Mouse (Mus musculus) MEL (cell line): ENCODE results near the gene Bglap.

Experiments
- CTCF ChIP-seq, 3 experiments: IDR thresholded peaks in 2 of 3; conservative IDR thresholded peaks in 1 of 3; 2 replicates each; pipeline ENCODE4 v1.5.1; 2011 to 2012; ENCODE audit warnings: low read length in 3 of 3, low read depth in 2 of 3, mild to moderate bottlenecking in 2 of 3, improper control_type of control experiment in 1 of 3, inconsistent platforms in 1 of 3, mixed read lengths in 1 of 3, moderate library complexity in 1 of 3; ENCODE audit not compliant: control insufficient read depth in 1 of 3, insufficient read depth in 1 of 3, poor library complexity in 1 of 3, severe bottlenecking in 1 of 3
- HCFC1 ChIP-seq: IDR thresholded peaks from 2 replicates; pipeline ENCODE4 v1.6.1; 2012; ENCODE audit warnings: low read depth, mild to moderate bottlenecking, inconsistent platforms, low read length, improper control_type of control experiment, moderate library complexity
- KAT2A ChIP-seq: conservative IDR thresholded peaks from 2 replicates; pipeline ENCODE4 v1.6.1; 2012; ENCODE audit warnings: low read depth, low read length, improper control_type of control experiment, inconsistent platforms
- MEF2A ChIP-seq: IDR thresholded peaks from 2 replicates; pipeline ENCODE4 v1.6.1; 2014; ENCODE audit warnings: low read depth, mild to moderate bottlenecking, inconsistent platforms, low read length, improper control_type of control experiment; ENCODE audit not compliant: poor library complexity, insufficient replicate concordance, severe bottlenecking; ENCODE audit errors: extremely low read depth
- POLR2AphosphoS2 ChIP-seq: IDR thresholded peaks from 2 replicates; pipeline ENCODE4 v1.6.1; 2011; ENCODE audit warnings: low read length, improper control_type of control experiment
- RAD21 ChIP-seq: IDR thresholded peaks from 2 replicates; pipeline ENCODE4 v1.6.1; 2011; ENCODE audit warnings: mild to moderate bottlenecking, low read depth, low read length, improper control_type of control experiment

GRCm38 (mm10) chr3:88335436-88336053 lies 48.7 kb downstream of the Bglap start:
- TF ChIP-seq CTCF (IDR thresholded peaks at IDR 0.05 in 2 of 3, conservative IDR thresholded peaks at IDR 0.05 in 1 of 3; ENCODE audit: control insufficient read depth in 1 of 3, insufficient read depth in 1 of 3, low read depth in 2 of 3, low read length in 3 of 3, poor library complexity in 1 of 3, severe bottlenecking in 1 of 3) (no peak), KAT2A (no peak), POLR2AphosphoS2 (no peak), HCFC1 (no peak), RAD21 (no peak), MEF2A (no peak)
